Mouse (Mus musculus) MEL-GATA-1-ER (cell line): ENCODE measurements around the gene Ulk4.

Source experiments
- DNase-seq: peaks from one replicate; pipeline ENCODE4 v3.0.0-alpha.2; 2012; ENCODE audit warnings: low read depth; ENCODE audit errors: extremely low read depth

The Ulk4 gene

DNA sequence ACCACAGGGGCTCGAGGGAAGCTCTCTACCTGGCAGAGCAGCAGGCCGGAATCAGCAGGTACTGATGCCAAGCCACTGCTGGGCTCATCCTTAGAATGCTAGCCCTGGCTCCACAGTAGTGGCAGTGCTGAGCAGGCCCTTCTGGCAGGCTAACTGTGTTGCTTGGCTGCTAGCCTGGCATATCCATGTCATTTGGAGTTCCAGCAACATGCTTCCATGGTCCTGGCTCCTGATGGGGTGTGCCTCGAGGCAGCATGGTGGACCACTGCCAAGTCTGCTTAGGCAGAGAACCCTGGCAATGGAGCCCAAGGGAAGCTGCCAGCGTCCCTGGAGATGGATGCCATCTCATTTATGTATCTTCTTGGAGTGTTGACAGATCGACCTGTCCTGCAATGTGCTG lies 169.4 kb downstream of the Ulk4 start:
- no peak for DNase-seq

DNA sequence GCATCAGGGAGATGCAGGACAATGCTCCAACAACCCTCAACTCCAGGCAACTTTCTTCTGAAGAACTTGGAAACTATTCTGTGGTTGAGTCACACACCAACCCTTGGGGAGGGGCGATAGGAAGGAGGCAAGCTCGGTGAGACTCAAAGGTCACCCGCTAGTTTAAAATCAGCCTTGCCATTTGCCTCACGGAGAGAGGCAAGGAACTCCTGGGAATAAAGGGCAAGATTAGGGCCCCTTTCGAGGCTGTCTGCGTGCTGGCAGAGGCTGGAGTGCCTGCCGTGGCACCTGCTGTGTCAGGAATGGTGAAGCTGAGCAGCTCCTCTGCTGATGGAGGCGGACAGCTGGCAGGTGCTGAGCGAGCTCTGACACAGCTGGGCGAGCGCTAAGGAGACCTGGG lies 169.9 kb downstream of the Ulk4 start:
- no peak for DNase-seq

DNA sequence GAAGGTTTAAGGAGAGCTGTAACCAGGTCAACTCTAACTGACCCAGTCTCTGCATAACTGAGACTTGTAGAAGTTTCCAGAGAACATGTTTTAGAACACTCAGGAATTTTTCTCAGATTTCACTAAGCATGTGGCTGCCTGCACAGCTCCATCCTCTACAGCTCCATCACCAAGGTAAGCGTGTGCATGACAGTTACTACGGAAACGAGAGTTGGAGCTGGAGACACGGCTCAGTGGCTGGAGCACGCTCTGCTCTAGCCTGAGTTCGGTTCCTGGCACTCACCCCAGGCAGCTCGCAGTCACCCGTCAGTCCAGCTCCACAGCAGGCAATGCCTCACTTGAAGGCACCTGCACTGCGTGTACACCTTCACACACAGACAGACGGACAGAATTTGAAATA lies 175.5 kb downstream of the Ulk4 start:
- no peak for DNase-seq

DNA sequence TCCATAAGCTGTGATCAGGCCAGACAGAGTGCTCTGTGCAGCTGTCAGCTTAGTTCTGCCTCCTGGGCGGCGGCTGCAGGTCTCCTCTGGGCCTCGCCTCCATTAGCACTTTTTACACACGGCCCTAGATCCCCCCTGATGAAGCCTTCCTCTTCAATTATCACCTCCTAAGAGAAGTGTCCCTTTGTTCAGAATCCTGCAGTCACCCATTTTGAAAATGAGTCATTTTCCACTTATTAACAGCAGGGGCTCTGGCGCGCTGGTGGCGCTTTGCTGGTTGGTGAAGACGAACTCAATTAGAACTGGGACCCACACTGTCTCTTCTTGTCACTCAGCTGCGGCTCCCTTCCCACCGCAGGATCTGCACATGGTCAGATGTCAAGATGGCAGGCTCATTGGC lies 177.5 kb downstream of the Ulk4 start:
- DNase-seq, result no peak

DNA sequence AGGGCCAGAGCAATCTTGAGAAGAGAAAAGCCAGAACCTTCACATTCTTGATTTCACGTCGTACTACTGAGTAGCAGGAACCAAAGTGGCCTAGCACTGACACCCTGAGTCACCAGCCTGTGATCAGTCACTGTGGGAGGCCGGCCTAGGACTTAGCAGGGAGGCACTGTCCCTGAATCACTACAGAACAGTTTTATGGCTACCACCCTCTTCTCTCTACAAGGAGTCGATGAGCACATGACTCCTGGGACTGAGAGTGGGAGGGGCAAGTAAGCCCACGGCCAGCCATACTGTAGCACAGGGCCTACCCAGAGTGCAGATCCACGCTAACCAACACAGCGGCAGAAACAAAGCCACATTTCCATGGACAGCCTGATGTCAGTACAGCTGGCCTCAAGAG lies 183.2 kb downstream of the Ulk4 start:
- DNase-seq, result no peak

DNA sequence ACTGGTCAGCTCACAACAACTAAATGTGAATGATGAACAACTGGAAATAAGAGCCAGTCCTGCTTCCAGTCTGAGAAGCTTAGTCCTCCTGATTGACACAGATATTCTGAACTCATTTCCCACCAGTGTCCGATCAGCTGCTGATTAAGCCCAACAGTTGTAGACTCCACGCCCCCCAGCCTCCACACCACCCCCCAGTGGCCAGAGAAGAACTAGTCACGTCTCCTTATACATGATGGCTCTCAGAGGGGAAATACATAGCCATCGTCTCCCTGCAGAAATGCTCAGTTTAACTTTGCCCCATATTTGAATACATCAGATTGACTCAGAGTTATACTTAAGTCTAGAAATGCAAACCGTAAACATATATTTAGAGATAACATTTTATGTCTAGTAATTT lies 184.4 kb downstream of the Ulk4 start:
- DNase-seq, result peak; percentile 0

DNA sequence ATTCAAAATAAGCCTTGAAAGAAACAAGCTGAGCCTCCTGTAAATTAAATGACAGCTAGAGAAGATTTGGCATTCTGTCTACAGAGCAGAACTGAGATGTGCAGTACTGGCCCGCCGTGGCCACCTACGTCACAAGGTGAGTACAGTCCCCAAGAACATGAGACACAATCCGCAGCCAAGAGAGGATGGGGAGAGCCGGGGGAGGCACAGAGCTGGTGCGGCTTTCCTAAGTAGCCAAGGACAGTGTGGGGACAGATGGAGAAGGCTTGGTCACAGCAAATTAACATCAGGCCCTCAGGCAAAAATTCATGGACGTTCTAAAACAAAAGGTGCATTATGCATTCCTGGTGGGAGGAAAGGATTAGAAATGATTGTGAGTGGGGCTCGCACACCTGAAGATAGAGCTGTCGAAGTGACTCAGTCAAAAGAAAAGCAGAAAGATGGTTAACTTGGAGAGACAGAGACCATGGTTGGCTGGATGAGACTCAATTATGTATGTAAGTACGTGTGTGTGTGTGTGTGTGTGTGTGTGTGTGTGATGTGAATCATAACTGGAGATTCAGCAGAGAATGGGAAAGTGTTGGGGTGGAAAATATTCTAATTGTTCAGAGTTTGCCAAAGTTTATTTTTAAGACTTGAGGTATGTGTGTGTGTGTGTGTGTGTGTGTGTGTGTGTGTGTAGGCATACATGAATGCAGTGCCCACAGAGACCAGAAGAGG lies 185.8 kb downstream of the Ulk4 start:
- DNase-seq, result no peak

DNA sequence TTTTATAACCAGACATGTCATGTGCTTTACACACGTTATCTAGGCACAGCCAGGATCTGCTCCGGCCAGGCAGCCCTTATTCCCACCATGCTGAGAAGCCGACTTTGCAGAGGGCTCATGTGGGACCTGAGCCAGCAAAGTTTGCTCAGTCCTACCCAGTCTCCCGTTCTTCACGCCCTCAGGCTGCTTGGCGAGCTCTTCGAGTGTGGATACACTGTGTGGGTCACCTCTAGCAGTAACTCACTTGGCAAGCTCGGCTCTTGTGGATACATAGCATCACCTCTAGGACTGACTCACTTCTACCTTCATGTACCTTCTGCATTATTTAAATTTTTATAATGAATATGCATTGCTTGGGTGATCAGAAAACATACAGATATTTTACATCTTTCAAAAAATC lies 189.3 kb downstream of the Ulk4 start:
- DNase-seq, result no peak

DNA sequence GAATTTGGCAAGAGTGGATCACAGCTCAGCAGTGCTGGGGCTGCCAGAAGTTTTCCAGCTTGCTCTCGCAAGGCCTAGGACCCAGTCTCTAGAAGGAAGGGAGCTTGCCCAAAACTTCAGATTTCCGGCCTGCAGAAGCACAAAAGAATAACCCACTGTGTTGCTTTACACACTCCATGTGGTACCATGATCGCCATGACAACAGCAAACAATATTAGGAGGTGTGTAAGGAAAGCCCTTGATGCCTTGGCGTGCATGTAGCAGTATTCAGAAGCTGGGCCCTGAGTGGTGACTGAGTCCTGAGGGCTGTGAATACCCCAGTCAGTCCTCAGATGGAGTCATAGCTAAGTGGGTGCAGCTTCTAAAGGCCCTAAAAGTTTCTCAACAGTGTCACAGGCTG lies 192.8 kb downstream of the Ulk4 start:
- no peak for DNase-seq

DNA sequence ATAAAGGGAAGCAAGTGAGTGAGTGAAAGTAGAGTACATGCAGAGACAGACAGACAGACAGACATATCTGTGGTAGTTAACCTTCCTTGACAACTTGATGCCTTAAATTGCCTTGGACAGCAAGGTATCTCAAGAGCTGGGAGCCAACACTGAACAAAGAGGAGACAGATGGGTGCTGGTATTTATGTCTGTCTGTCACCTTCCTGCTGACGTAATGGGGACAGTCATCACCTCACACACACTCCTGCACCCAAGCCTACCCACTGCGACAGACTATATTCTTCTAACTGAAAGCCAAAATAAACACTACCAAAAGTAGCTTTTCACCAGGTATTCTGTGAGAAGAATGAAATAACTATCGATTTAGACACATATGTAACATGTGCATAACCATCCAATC lies 196.2 kb downstream of the Ulk4 start:
- no peak for DNase-seq

DNA sequence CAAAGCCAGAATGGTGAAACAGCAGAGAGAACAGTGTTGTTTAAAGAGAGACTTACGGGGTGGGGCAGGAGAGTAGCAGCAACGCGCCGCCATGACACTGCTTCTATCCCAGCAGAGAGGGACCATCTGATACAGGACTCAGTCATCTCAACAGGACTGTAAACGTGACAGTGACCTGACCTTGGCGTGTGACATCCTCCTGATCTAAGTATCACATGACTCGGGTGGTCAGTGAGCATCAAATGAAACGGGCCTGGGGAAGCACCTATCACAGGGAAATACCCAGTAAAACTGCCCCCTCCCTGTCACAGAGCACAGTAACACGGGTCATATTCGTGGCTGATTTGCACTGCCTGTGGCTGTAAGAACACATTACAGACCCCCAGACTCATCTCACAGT lies 196.6 kb downstream of the Ulk4 start:
- no peak for DNase-seq

DNA sequence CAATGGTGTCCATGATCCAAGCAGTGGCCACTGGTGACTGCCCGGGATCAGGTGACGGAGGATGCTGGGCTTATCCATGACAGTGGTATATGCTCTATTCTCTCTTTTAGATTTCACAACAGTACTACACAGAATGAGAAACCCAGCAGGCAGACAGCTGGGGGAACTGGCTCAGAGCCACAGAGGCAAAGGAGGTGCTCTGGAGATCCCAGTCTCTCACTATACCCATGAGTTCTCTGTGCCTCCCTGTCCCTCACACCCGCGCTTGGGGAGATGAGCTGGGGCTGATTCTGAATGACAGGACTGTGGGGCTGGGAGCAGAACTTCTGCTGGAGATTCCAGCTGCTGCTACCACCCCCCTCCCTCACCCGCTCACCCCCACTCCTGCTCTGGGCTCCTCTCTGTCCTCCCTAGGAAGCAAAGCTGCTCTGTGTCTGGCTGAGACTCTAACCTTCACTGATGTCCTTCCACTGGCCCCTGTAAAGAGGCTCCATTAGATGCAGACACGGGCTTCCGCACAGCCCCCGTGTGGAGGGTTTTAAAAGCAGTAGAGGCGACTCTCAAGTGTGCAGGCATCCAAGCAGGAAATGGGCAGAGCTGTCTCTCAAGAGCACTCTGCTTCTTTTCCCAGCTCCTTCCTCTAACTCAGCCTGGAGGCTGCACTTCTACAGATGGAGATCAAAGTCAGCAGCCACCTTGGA lies 197.5 kb downstream of the Ulk4 start:
- DNase-seq, result no peak

DNA sequence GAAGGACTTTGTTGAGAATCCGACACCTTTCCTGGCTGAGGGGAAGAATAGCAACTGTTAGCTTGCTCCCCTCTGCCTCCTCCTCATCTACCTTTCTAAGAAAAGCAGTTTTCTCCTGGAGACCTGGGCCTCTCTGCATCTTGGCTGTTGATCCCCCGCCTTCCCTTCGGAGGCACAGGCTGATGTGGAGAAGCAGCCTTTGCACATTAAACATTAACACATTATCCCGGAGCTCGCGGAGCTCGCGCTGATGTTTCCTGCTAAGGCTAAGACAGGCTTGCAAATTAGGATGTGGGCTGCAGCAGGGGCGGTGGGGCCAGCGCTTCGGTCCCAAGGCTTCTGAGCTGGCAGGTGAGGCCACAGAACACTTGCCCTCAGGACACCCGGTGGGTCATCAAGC lies 200.7 kb downstream of the Ulk4 start:
- DNase-seq, result no peak

DNA sequence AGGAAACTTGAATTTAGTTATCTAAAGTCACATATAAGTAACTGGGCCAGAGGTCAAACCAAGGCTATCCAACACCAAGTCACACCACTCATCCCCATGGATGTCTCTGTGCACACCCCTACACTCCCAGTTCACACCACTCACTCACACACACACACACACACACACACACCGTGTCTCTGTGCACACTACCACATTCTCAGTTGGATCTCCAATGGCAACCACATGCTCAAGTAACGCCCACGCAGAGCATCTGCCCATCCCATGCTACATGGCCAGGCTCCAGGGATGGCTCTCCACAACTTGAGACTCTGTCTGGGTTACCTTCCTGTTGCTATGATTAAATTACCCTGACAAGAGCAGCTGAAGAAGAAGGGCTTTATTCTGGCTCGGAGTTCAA lies 201.8 kb downstream of the Ulk4 start:
- no peak for DNase-seq

DNA sequence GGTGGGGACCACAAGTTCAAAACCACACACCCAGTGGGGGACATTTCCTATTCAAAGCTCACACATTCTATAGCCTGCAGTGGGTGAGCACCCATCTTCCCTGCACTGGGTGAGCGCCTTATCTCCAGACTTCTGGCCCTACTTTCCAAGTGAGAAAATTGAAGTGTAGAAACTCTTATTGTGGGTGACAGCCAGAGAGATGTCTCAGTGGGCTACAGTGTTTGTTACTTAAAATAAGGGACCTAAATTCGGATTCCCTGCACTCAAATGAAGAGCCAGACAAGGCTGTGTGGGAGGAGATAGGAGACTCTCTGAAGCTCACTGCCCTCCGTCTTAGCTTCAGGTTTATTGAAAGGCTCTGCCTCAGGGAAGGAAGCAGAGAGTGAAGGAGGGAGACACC lies 202.3 kb downstream of the Ulk4 start:
- no peak for DNase-seq

DNA sequence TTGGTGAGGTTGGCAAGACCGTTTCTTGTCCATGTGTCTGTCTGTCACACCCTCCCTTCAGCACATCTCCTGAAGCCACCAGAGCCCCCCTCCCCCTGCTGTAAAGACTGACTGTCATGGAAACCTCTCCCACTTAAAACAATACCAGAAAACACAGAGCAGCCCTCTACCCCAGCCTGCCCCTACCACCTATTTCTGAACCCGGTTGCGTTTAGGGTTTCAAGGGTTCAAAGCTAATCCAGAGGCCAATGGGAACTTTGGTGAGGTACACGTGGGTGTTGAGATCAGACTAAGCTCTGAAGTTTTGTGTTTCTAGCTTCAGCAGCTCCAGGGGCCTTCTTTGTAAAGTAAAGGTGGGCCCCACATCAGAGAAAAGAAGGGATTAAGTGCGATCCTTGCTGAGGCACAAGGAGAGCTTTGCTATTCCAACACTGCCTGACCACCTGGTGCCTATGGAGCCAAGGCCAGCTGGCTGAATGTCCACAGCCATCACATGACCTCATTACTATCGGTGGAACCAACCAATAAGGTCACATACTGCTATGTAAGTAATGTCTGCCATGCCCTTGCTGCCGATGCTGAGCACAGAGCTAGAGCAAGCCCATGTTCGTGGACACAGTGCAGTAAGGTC lies 204.8 kb downstream of the Ulk4 start:
- DNase-seq, result no peak

DNA sequence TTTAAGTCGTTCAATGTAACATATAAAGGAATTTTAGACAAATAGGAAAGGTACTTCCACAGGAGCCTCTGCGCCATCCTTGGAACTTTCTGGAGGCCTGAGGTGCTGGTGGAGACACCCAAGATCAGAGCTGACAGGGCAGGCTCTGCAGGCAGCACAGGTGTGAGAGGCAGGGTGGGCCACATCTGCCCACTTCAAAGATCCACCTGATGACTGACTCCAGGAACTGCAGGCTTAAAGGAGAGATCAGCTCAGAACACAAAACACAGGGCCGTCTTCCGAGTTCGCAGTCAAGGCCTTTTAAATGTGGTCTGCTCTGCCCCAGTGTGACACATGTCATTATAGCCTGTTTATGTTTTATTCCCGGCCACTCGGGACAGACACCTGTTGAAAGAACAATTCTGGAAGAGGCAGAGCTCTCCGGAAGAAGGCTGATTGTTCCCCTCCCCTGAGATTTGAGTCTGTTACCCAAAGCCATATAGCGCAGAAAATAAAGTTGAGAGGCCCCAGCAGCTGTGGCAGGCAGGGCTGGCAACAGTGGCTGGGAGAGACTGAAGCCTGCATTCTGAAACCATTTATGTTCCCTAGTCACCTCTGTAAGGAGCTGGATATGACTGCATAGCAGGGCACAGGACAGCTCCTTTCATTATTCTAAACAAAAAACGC lies 205.4 kb downstream of the Ulk4 start:
- DNase-seq, result no peak

DNA sequence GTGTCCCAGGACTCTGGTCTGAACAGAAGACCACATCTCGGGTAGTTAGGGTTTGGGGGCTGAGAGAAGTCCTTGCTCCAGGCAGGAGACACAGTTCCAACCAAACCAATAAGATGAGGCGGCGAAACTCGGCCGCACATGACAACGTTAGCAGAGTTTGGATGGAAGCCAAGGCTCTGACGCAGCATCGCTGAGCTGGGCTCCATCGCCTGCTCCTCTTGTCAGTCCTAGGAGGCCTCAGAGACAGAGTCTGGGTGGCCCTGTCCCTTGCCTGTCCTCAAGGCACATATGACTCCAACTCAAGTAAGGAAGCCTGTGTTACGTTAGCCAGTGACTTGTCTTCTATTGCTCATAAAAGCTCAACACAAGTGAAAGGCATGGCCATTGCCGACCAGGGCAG lies 205.9 kb downstream of the Ulk4 start:
- DNase-seq, result no peak

DNA sequence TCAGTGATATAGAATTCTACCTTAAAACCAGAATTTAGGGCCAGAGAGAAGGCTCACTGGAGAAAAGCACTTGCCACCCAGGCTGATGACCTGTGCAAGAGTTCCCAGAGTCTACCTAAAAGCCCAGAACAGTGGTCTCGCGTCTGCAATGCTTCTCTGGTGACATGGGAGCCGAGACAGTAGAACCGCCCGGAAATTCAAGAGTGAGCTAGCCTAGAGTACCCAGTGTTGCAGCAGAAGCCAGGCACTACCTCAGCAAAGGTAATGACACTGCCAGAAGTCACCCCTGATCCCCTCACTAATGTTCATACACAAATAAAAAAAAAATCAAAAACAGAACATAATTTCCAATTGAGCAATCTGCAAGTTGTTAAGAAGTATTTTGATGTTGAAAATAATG lies 208.9 kb downstream of the Ulk4 start:
- no peak for DNase-seq

DNA sequence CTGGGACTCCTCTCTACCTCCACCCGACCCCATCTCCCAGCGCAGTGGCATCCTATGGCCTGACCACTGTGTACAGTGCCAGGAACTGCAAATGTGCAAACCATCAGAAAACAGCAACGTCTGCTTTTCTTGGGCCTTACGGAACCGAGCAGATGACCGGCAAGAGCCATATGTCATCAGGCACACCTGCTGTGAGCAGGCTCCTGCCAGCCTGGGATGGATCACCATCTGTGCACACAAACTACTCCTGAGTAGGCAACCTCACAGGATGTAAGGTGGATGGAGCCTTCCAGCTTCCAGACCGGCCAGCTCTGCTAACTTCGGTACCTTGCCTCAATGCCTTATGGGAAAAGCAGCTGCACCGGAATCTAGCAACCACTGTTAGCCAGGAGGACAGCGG lies 210.0 kb downstream of the Ulk4 start:
- DNase-seq, result no peak

DNA sequence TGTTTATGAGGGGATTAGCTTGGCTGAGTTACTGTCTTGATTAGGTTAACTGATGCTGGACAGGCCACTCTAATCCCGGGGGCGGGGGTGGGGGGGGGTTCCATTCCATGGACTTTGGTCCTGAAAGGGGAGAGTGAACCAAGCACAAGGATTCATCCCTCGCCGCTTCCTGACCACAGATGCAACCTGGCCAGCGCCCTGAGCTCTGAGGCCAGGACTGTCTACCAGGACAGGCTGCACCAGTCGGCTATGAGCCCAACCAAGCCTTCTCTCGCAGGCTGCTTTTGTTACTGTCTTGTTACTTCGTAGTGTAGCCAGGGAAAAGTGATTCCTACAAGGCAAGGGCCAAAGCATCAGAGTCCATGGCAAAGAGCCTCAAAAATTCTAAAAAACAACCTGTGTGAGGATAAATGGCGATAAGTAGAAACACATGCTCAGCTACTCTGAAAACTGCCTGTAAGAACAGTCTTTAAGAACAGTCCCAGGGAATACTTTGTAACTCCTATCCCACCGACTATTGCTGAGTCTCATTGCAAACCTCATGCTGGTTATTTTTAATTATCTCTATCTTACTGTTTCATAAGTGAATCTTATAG lies 211.5 kb downstream of the Ulk4 start:
- no peak for DNase-seq
